Mouse (Mus musculus) lung, adult 2 months (tissue): ENCODE data around the gene Rnf39.

ENCODE experiments used
- CTCF ChIP-seq: fragments of 200-500 bp; IDR thresholded peaks from 2 replicates; pipeline ENCODE4 v1.5.1; 2011; ENCODE audit warnings: mild to moderate bottlenecking, low read length, control low read depth; ENCODE audit not compliant: insufficient read depth
- POLR2A ChIP-seq: fragments of 200-500 bp; IDR thresholded peaks from 2 replicates; pipeline ENCODE4 v1.6.1; 2011; ENCODE audit warnings: low read depth, mild to moderate bottlenecking, control low read depth, low read length, borderline replicate concordance; ENCODE audit errors: extremely low read depth

GRCm38 (mm10) chr17:36927496-36928120 is 15.1 kb upstream of the Rnf39 start:
- no peak for TF ChIP-seq CTCF
- no peak for TF ChIP-seq POLR2A
